Mouse (Mus musculus) MEL (cell line): Measurements from ENCODE around the gene Erg. TPM values are rescaled to one million over a fixed set of nuclear protein-coding genes. Genes with fewer than 3 reads are reported as not detected.
A peak's percentile ranks its signal among the peaks of the same experiment; 100 is the strongest.

Experiments used
- DNase-seq: peaks from one replicate; pipeline ENCODE4 v3.0.0; 2011; ENCODE audit warnings: low read depth, low spot score
- H3K27ac ChIP-seq: 2 replicates; pipeline ENCODE4 v1.5.1; 2012; ENCODE audit warnings: low read depth, mild to moderate bottlenecking, control low read depth, low read length, moderate library complexity; ENCODE audit not compliant: control insufficient read depth
- H3K27me3 ChIP-seq, 2 experiments: fragments of 150-350 bp in 1 of 2; sonication (generic) in 1 of 2; 2 replicates each; pipeline ENCODE4 v1.6.1; 2012; ENCODE audit warnings: low read length in 2 of 2, mild to moderate bottlenecking in 2 of 2, improper control_type of control experiment in 1 of 2, moderate library complexity in 1 of 2; ENCODE audit not compliant: insufficient read depth in 2 of 2, control insufficient read depth in 1 of 2
- H3K36me3 ChIP-seq, 2 experiments: 2 replicates each; pipeline ENCODE4 v1.6.1; 2012 to 2014; ENCODE audit warnings: low read length in 2 of 2, improper control_type of control experiment in 1 of 2, inconsistent platforms in 1 of 2, mild to moderate bottlenecking in 1 of 2; ENCODE audit not compliant: insufficient read depth in 2 of 2, control insufficient read depth in 1 of 2
- H3K4me1 ChIP-seq, 2 experiments: fragments of 150-350 bp in 1 of 2; sonication (generic) in 1 of 2; 2 replicates each; pipeline ENCODE4 v1.6.1; 2012; ENCODE audit warnings: low read length in 2 of 2, improper control_type of control experiment in 1 of 2, mild to moderate bottlenecking in 1 of 2; ENCODE audit not compliant: insufficient read depth in 2 of 2, control insufficient read depth in 1 of 2
- H3K4me3 ChIP-seq, 2 experiments: fragments of 150-350 bp in 1 of 2; sonication (generic) in 1 of 2; 2 replicates each; pipeline ENCODE4 v1.5.1; 2012; ENCODE audit warnings: low read depth in 2 of 2, low read length in 2 of 2, mild to moderate bottlenecking in 2 of 2, moderate library complexity in 2 of 2, control low read depth in 1 of 2, improper control_type of control experiment in 1 of 2; ENCODE audit not compliant: control insufficient read depth in 1 of 2, insufficient read depth in 1 of 2
- H3K79me2 ChIP-seq: 2 replicates; pipeline ENCODE4 v1.6.1; 2012; ENCODE audit warnings: mild to moderate bottlenecking, low read length, moderate library complexity; ENCODE audit not compliant: control insufficient read depth, poor library complexity, insufficient read depth
- H3K9ac ChIP-seq: 2 replicates; pipeline ENCODE4 v1.6.1; 2012; ENCODE audit warnings: low read depth, mild to moderate bottlenecking, control low read depth, low read length, moderate library complexity; ENCODE audit not compliant: control insufficient read depth, poor library complexity, severe bottlenecking
- H3K9me3 ChIP-seq: fragments of 150-350 bp; sonication (generic); replicated peaks from 2 replicates; pipeline ENCODE4 v1.6.1; 2012; ENCODE audit warnings: mild to moderate bottlenecking, low read length, improper control_type of control experiment, moderate library complexity; ENCODE audit not compliant: insufficient read depth
- CHD1 ChIP-seq: IDR thresholded peaks from 2 replicates; pipeline ENCODE4 v1.6.1; 2012; ENCODE audit warnings: low read depth, mild to moderate bottlenecking, inconsistent platforms, low read length, improper control_type of control experiment
- CTCF ChIP-seq, 3 experiments: IDR thresholded peaks in 2 of 3; conservative IDR thresholded peaks in 1 of 3; 2 replicates each; pipeline ENCODE4 v1.5.1; 2011 to 2012; ENCODE audit warnings: low read length in 3 of 3, low read depth in 2 of 3, mild to moderate bottlenecking in 2 of 3, improper control_type of control experiment in 1 of 3, inconsistent platforms in 1 of 3, mixed read lengths in 1 of 3, moderate library complexity in 1 of 3; ENCODE audit not compliant: control insufficient read depth in 1 of 3, insufficient read depth in 1 of 3, poor library complexity in 1 of 3, severe bottlenecking in 1 of 3
- EP300 ChIP-seq, 2 experiments: IDR thresholded peaks; 2 replicates each; pipeline ENCODE4 v1.6.1; 2011; ENCODE audit warnings: improper control_type of control experiment in 2 of 2, low read length in 2 of 2, low read depth in 1 of 2, mild to moderate bottlenecking in 1 of 2
- ETS1 ChIP-seq: IDR thresholded peaks from 2 replicates; pipeline ENCODE4 v1.6.1; 2012; ENCODE audit warnings: low read depth, mild to moderate bottlenecking, inconsistent platforms, low read length, improper control_type of control experiment, moderate library complexity
- GABPA ChIP-seq: IDR thresholded peaks from 2 replicates; pipeline ENCODE4 v1.6.1; 2012; ENCODE audit warnings: low read depth, mild to moderate bottlenecking, inconsistent platforms, low read length, improper control_type of control experiment, moderate library complexity
- GATA1 ChIP-seq: IDR thresholded peaks from 2 replicates; pipeline ENCODE4 v1.6.1; 2011; ENCODE audit warnings: low read depth, low read length, improper control_type of control experiment
- HCFC1 ChIP-seq: IDR thresholded peaks from 2 replicates; pipeline ENCODE4 v1.6.1; 2012; ENCODE audit warnings: low read depth, mild to moderate bottlenecking, inconsistent platforms, low read length, improper control_type of control experiment, moderate library complexity
- JUND ChIP-seq: IDR thresholded peaks from 2 replicates; pipeline ENCODE4 v1.6.1; 2011; ENCODE audit warnings: low read depth, mild to moderate bottlenecking, improper control_type of control experiment, low read length
- MAFK ChIP-seq: IDR thresholded peaks from 2 replicates; pipeline ENCODE4 v1.6.1; 2011; ENCODE audit warnings: low read depth, mild to moderate bottlenecking, low read length, improper control_type of control experiment, borderline replicate concordance
- MAX ChIP-seq: IDR thresholded peaks from 2 replicates; pipeline ENCODE4 v1.6.1; 2011; ENCODE audit warnings: low read length, improper control_type of control experiment
- MXI1 ChIP-seq: IDR thresholded peaks from 2 replicates; pipeline ENCODE4 v1.6.1; 2011; ENCODE audit warnings: mild to moderate bottlenecking, low read depth, low read length, improper control_type of control experiment
- MYB ChIP-seq: IDR thresholded peaks from 2 replicates; pipeline ENCODE4 v1.6.1; 2011; ENCODE audit warnings: mild to moderate bottlenecking, low read depth, low read length, improper control_type of control experiment
- MYC ChIP-seq: IDR thresholded peaks from 2 replicates; pipeline ENCODE4 v1.6.1; 2011; ENCODE audit warnings: low read depth, mild to moderate bottlenecking, low read length, improper control_type of control experiment, moderate library complexity
- NELFE ChIP-seq: IDR thresholded peaks from 2 replicates; pipeline ENCODE4 v1.6.1; 2011; ENCODE audit warnings: low read depth, low read length, improper control_type of control experiment
- RCOR1 ChIP-seq: IDR thresholded peaks from 2 replicates; pipeline ENCODE4 v1.6.1; 2012; ENCODE audit warnings: low read depth, mild to moderate bottlenecking, inconsistent platforms, low read length, improper control_type of control experiment
- SIN3A ChIP-seq: IDR thresholded peaks from 2 replicates; pipeline ENCODE4 v1.6.1; 2012; ENCODE audit warnings: low read length, improper control_type of control experiment, inconsistent platforms
- TCF12 ChIP-seq: IDR thresholded peaks from 2 replicates; pipeline ENCODE4 v1.6.1; 2014; ENCODE audit warnings: low read depth, mild to moderate bottlenecking, inconsistent platforms, low read length, improper control_type of control experiment, moderate library complexity
- USF2 ChIP-seq, 2 experiments: IDR thresholded peaks; 2 replicates each; pipeline ENCODE4 v1.6.1; 2011 to 2012; ENCODE audit warnings: improper control_type of control experiment in 2 of 2, low read length in 2 of 2, borderline replicate concordance in 1 of 2, inconsistent platforms in 1 of 2, low read depth in 1 of 2, mild to moderate bottlenecking in 1 of 2; ENCODE audit not compliant: insufficient read depth in 1 of 2
- ZKSCAN1 ChIP-seq: IDR thresholded peaks from 2 replicates; pipeline ENCODE4 v1.6.1; 2012; ENCODE audit warnings: low read depth, mild to moderate bottlenecking, inconsistent platforms, low read length, improper control_type of control experiment, moderate library complexity
- polyA plus RNA-seq, 2 experiments: library from polyadenylated mRNA; stranded (reverse) in 1 of 2; unstranded in 1 of 2; fragments of >175 nt in 1 of 2; fragments of >200 nt in 1 of 2; gene quantifications; 2 replicates each; pipeline versions ENCODE4 v1.2.1 to v1.2.4; 2012; ENCODE audit warnings: low replicate concordance in 2 of 2, low read depth in 1 of 2; ENCODE audit not compliant: insufficient read length in 2 of 2, insufficient read depth in 1 of 2, missing spikeins in 1 of 2
- total RNA-seq: library from RNA; depleted of rRNA; stranded (reverse); fragments of 300-350 nt; gene quantifications from 2 replicates; pipeline ENCODE4 v1.2.3, GENCODE M21; 2012

The Erg gene
- total and polyA plus RNA-seq, 3 experiments, result 0.11 to 0.27 TPM; not detected in 1

DNA sequence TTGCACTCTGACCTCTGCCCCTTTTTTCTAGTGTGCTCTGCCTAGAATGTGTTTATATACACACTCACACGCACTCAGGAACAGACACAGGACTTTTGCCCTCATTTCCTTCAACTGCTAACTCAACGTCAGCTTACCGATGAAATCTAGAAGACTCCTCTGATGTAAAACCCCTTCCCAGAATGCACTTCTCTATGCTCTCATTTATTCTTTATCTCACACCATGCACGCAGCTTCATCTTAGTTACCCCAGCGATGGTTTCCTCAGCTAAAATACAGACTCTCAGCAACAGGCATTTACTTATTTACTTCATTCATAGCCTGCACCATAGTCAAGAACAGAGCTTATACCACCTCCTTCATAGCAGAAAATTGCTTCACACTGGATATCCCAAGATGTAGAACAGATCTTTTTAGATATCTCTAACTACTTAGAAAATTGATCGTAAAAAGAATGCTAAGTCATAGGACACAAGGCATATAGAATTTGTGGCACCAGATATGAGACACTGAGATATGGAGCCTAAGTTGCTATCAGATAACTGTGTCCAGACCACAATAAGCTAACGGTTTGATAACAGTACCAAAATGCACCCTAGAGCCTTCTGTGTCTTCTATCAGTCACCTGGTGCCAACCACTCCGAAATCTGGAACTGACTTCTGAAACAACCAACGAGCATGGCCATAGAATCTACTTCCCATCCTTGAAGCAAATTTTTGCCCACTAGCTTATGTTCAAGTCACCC, 98.6 kb downstream of the Erg start (continued):
- TF ChIP-seq JUND, result no peak
- no peak for TF ChIP-seq USF2 (IDR thresholded peaks at IDR 0.05; ENCODE audit: borderline replicate concordance in 1 of 2, insufficient read depth in 1 of 2, low read depth in 1 of 2, low read length in 2 of 2)
- peak; percentile 44; the same call in 1 of the 2 replicates for TF ChIP-seq ETS1
- no peak for TF ChIP-seq ZKSCAN1
- TF ChIP-seq, all 39 proteins: peak for 12

DNA sequence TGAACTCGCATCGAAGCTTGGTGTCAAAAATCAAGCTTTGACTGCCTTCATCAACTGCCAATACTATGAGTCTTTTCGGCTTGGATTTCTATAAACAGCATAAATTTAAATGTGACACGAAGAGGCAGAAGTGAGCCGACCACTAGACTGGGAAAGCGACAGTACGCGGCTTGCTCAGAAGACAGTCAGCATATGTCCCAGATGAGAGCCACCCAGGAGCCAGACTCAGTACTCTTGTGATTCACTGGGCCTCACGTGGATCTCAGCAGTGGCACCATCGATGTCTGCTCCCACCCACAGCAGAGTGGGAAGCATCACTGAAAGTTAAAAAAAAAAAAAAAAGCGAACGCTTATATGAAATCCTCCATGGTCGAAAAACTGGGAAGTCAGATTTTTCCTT, 105.2 kb downstream of the Erg start:
- Histone ChIP-seq H3K4me3 (no peak overlapping the region), H3K27me3 (no peaks in the 10 kb centered on the region), H3K27ac (no peak overlapping the region), H3K36me3 (peaks cover 0 to 10% of the 10 kb centered on the region in 2 experiments; a peak in 2 of 4 replicates), H3K4me1 (peaks cover 10% of the 10 kb centered on the region in 2 experiments), H3K9ac (no peak overlapping the region), H3K79me2 (no peaks in the 10 kb centered on the region), H3K9me3 (no peaks in the 10 kb centered on the region)
- DNase-seq, result no peak
- TF ChIP-seq GATA1 (no peak), MAFK (no peak), MXI1 (no peak), HCFC1 (no peak), MAX (no peak), MYB (no peak), CTCF (IDR thresholded peaks at IDR 0.05 in 2 of 3, conservative IDR thresholded peaks at IDR 0.05 in 1 of 3; ENCODE audit: control insufficient read depth in 1 of 3, insufficient read depth in 1 of 3, low read depth in 2 of 3, low read length in 3 of 3, poor library complexity in 1 of 3, severe bottlenecking in 1 of 3) (no peak), EP300 (IDR thresholded peaks at IDR 0.05; ENCODE audit: low read depth in 1 of 2, low read length in 2 of 2) (no peak), SIN3A (no peak), NELFE (no peak)

DNA sequence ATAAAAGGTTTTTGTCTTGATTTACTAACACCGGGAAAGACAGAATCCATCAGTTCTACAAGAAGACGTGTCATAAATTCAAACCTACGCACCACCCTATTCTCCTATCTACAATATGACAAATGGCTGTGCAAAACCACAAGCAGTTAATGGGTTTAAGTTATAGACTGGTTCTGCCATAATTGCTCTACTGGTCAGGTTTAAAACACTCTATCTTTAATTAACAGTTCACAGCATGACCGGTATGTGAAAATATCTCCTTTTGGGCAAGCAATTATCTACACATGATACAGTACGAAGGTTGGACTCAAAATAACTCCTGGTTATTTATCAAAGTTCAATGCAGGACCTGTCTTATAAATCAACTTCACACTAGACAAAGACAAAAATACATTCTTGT, 107.8 kb downstream of the Erg start:
- peaks cover 13 to 21% of the 10 kb centered on the region in 2 experiments for H3K4me1 ChIP-seq
- H3K4me3 ChIP-seq, result no peak overlapping the region; a peak in 1 of 4 replicates
- H3K9ac ChIP-seq, result no peak overlapping the region
- H3K9me3 ChIP-seq, result no peaks in the 10 kb centered on the region
- H3K36me3 ChIP-seq, result peaks cover 0 to 19% of the 10 kb centered on the region in 2 experiments; a peak in 2 of 4 replicates
- peak; percentile 48 for DNase-seq
- H3K27me3 ChIP-seq, result no peaks in the 10 kb centered on the region
- no peaks in the 10 kb centered on the region for H3K79me2 ChIP-seq
- no peak for TF ChIP-seq MYC
- no peak for TF ChIP-seq MAFK
- no peak for TF ChIP-seq MAX
- no peak for TF ChIP-seq CHD1
- no peak for TF ChIP-seq GABPA
- peak; percentile 53 for TF ChIP-seq SIN3A
- TF ChIP-seq EP300 (IDR thresholded peaks at IDR 0.05; ENCODE audit: low read depth in 1 of 2, low read length in 2 of 2), result peak; percentile 80 to 87
- peak; percentile 62 for TF ChIP-seq GATA1
- peak; percentile 71 for TF ChIP-seq ETS1
- TF ChIP-seq MYB, result peak; percentile 66; the same call in 1 of the 2 replicates
- peak; percentile 79 for TF ChIP-seq TCF12
- peak; percentile 78 for TF ChIP-seq RCOR1
- TF ChIP-seq, all 39 proteins: peak for 7
- H3K27ac ChIP-seq, result peak overlapping the region; percentile 63
